Mouse (Mus musculus) liver, embryonic 15.5 days (tissue): ENCODE measurements around the gene Itga10. TPM values are rescaled to one million over a fixed set of nuclear protein-coding genes. Genes with fewer than 3 reads are reported as not detected.
"Not testable (repeated sequence)": the region's sequence is repeated elsewhere in the genome, so short reads cannot be mapped to it uniquely, and the experiment has no call there.

Experiments
- ATAC-seq: fragments of 200-750 bp; cut with Nextera tagmentation; 2 replicates; pipeline ENCODE4 v1.8.0; 2017; ENCODE audit warnings: moderate number of reproducible peaks, mild to moderate bottlenecking, moderate library complexity; ENCODE audit not compliant: insufficient read depth
- H3K27ac ChIP-seq: fragments of 300-500 bp; sonication (generic); replicated peaks from 2 replicates; pipeline ENCODE4 v1.5.1; 2015; ENCODE audit warnings: mild to moderate bottlenecking, inconsistent platforms
- H3K27me3 ChIP-seq: fragments of 300-500 bp; sonication (generic); 2 replicates; pipeline ENCODE4 v1.6.1; 2015; ENCODE audit warnings: mild to moderate bottlenecking, inconsistent platforms
- H3K36me3 ChIP-seq: fragments of 300-500 bp; sonication (generic); replicated peaks from 2 replicates; pipeline ENCODE4 v1.6.1; 2015; ENCODE audit warnings: moderate library complexity, mild to moderate bottlenecking, inconsistent platforms
- H3K4me1 ChIP-seq: fragments of 300-500 bp; sonication (generic); replicated peaks from 2 replicates; pipeline ENCODE4 v1.6.1; 2015; ENCODE audit warnings: inconsistent platforms
- H3K4me2 ChIP-seq: fragments of 300-500 bp; sonication (generic); 2 replicates; pipeline ENCODE4 v1.6.1; 2015; ENCODE audit warnings: moderate library complexity, mild to moderate bottlenecking, inconsistent platforms
- H3K4me3 ChIP-seq: fragments of 300-500 bp; sonication (generic); replicated peaks from 2 replicates; pipeline ENCODE4 v1.5.1; 2015; ENCODE audit warnings: mild to moderate bottlenecking, inconsistent platforms
- H3K9ac ChIP-seq: fragments of 300-500 bp; sonication (generic); 2 replicates; pipeline ENCODE4 v1.6.1; 2015; ENCODE audit warnings: moderate library complexity, mild to moderate bottlenecking, inconsistent platforms
- H3K9me3 ChIP-seq: fragments of 300-500 bp; sonication (generic); replicated peaks from 2 replicates; pipeline ENCODE4 v1.6.1; 2016; ENCODE audit warnings: inconsistent platforms
- WGBS: fragments of 180-500 bp; shearing (Covaris S2); methylation state at CpG from one replicate; pipeline ENCODE4 v1.1.7; 2015; ENCODE audit warnings: mixed read lengths; ENCODE audit not compliant: insufficient replicate concordance; 5-methylcytosine and 5-hydroxymethylcytosine counted together
- polyA plus RNA-seq: library from polyadenylated mRNA; unstranded; fragments of >200 nt; fragmentation: Nextera tagmentation; extraction: Ambion mirVana; gene quantifications from 2 replicates; pipeline ENCODE4 v1.2.1, GENCODE M21; 2015

The Itga10 gene
- polyA plus RNA-seq, 1 experiment from 2014 or later = 0.10 TPM

DNA sequence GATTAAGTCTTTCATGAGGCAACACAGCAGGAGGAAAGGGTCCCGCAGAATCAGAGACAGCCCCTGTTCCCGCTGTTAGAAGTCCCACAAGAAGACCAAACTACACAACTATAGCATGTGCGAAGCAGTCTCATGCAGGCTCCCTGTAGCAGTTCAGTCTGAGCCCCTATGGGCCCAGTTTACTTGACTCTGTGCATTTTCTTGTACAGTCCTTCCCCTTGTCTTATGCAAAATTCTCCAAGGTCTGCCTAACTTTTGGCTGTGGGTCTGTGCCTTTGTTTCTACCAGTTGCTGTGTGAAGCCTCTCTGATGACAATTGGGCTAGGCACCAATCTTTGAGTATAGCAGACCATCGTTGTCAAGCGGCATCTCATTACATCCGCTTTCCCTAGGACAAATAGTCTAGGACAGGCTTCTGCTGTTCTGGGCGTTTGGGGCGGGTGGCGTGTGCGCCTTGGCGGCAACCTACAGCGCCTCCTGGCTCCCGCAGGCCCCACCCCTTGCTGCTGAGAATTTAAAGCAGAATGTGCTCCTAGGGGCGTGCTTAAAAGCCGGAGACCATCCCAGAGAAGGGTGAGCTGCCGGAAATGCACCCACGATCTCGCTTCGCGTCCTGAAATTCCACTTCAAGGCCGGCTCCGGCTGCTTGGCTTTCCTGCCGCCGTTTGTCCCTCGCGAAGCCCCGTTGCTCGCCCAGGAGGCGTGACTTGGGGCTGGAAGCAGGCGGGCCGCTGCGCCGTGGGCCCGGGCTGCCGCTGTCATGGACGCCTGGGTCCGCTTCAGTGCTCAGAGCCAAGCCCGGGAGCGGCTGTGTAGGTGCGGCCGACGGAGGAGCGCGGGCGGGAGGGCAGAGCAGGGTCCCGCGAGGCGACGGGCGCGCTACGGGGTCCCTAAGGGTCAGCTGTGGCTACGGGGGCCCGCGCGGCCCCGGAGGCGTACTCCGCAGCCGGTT is 10.2 kb upstream of the Itga10 start, which contains the start of the genes Pex11b and Gm42957:
Pex11b (plus strand) TSS at position 449 of the 952 bp plus-strand sequence.
Gm42957 (plus strand) TSS at position 547 of the 952 bp plus-strand sequence.
- no peaks in the 10 kb centered on the region for H3K27me3 ChIP-seq
- peak within 1 kb of the TSS; percentile 89 for H3K4me2 ChIP-seq
- ATAC-seq = peak; percentile 91
- peaks cover 51% of the 10 kb centered on the region for H3K4me1 ChIP-seq
- 2% methylated on average over 60 of the region's 60 CpGs for WGBS
- peaks cover 43% of the 10 kb centered on the region for H3K36me3 ChIP-seq
- peak within 1 kb of the TSS; percentile 82 for H3K27ac ChIP-seq
- H3K9me3 ChIP-seq = no peaks in the 10 kb centered on the region
- H3K4me3 ChIP-seq = peak within 1 kb of the TSS; percentile 80
- H3K9ac ChIP-seq = peak within 1 kb of the TSS; percentile 91

DNA sequence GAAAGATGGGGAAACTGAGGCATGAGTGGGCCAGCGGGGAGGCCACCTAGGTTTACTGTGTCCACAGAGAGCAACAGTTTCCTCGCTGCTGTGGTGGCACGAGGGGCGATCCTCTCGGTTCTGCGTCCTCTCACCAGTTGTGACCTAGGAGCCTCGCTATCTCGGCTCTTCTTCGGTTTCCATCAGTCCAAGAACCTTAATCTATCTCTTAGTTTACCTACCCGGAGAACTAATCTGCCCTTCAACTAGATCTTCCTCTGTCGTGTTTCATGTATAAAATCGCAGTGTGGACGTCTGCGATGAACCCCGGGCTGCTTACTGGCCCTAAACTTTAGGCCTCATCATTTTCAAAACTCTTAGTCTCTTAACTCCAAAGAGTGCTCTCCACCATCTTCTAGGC is 9.5 kb upstream of the Itga10 start:
- 5% methylated on average over 15 of the region's 15 CpGs for WGBS
- H3K36me3 ChIP-seq = peaks cover 44% of the 10 kb centered on the region
- H3K4me3 ChIP-seq = peak overlapping the region; percentile 80
- peak overlapping the region; percentile 82 for H3K27ac ChIP-seq
- no peaks in the 10 kb centered on the region for H3K27me3 ChIP-seq
- 0 out of 2 replicates have a peak, but pooled peaks have one; percentile 8 for ATAC-seq
- no peaks in the 10 kb centered on the region for H3K9me3 ChIP-seq
- peak overlapping the region; percentile 89 for H3K4me2 ChIP-seq
- H3K4me1 ChIP-seq = peaks cover 44% of the 10 kb centered on the region
- H3K9ac ChIP-seq = peak overlapping the region; percentile 91

DNA sequence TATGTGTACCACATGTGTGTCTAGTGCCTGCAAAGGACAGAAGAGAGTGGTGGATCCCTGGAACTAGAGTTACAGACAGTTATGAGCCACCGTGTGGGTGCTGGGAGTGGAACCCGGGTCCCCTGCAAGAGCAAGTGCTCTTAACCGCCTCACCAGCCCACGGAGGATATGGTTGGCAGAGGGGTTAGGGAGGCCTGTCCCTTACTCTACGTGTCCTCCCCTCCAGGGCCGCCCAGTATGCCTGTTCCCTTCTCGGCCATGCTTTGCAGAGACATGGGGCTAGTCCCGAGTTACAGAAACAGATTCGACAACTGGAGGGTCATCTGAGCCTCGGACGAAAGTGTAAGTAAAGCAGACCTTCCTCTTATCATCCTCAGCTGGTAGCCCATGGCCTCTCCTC is 8.9 kb upstream of the Itga10 start:
- 41% methylated on average over 11 of the region's 11 CpGs for WGBS
- Histone ChIP-seq H3K27ac (peak overlapping the region; percentile 82; the same call in 1 of the 2 replicates), H3K27me3 (no peaks in the 10 kb centered on the region), H3K4me2 (peak overlapping the region; percentile 89), H3K36me3 (peaks cover 38% of the 10 kb centered on the region), H3K4me1 (peaks cover 38% of the 10 kb centered on the region), H3K4me3 (peak overlapping the region; percentile 80), H3K9me3 (no peaks in the 10 kb centered on the region), H3K9ac (peak overlapping the region; percentile 91)
- ATAC-seq = no peak

DNA sequence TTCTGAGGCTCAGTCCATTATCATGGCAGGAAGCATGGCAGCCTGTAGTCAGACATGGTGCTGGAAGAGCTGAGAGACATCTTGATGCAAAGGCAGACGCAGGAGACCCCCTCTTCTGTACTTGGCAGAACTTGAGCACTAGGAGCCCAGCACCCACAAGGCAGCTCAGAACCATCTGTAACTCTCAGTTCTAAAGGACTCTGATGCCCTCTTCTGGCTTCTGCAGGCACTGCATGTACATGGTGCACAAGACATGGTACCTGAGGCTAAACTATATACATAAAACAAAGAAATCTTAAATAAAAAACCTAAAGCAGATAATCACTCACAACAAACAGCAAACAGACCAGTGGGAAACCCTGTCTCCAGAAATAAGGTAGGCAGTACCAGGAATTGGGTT is 6.2 kb upstream of the Itga10 start:
- peaks cover 28% of the 10 kb centered on the region for H3K4me1 ChIP-seq
- no peak overlapping the region for H3K4me3 ChIP-seq
- 53% methylated on average over 1 of the region's 1 CpGs for WGBS
- H3K4me2 ChIP-seq = no peak overlapping the region
- H3K9ac ChIP-seq = no peak overlapping the region
- no peaks in the 10 kb centered on the region for H3K9me3 ChIP-seq
- H3K36me3 ChIP-seq = peaks cover 33% of the 10 kb centered on the region
- H3K27me3 ChIP-seq = no peaks in the 10 kb centered on the region
- no peak for ATAC-seq
- H3K27ac ChIP-seq = no peak overlapping the region

- no peaks in the 10 kb centered on the region for H3K4me1 ChIP-seq
- H3K9ac ChIP-seq = no peak overlapping the region
- H3K27ac ChIP-seq = no peak overlapping the region
- H3K4me3 ChIP-seq = no peak overlapping the region
- no peak overlapping the region for H3K4me2 ChIP-seq
- H3K9me3 ChIP-seq = no peaks in the 10 kb centered on the region
- peaks cover 21% of the 10 kb centered on the region for H3K36me3 ChIP-seq
- no peaks in the 10 kb centered on the region for H3K27me3 ChIP-seq
- no peak for ATAC-seq
- WGBS = 63% methylated on average over 3 of the region's 3 CpGs
Measured at GRCm38 (mm10) chr3:96647365-96647764, 2.0 kb downstream of the Itga10 start.

GRCm38 (mm10) chr3:96660901-96661300 is 15.5 kb downstream of the Itga10 start:
- 43% methylated on average over 2 of the region's 2 CpGs for WGBS
- H3K36me3 ChIP-seq = no peaks in the 10 kb centered on the region
- no peak overlapping the region for H3K9ac ChIP-seq
- no peaks in the 10 kb centered on the region for H3K27me3 ChIP-seq
- no peaks in the 10 kb centered on the region for H3K9me3 ChIP-seq
- H3K4me1 ChIP-seq = peaks cover 8% of the 10 kb centered on the region
- H3K4me2 ChIP-seq = no peak overlapping the region
- no peak overlapping the region for H3K4me3 ChIP-seq
- ATAC-seq = no peak
- no peak overlapping the region for H3K27ac ChIP-seq

GRCm38 (mm10) chr3:96662731-96663316 is 17.4 kb downstream of the Itga10 start:
- Histone ChIP-seq H3K9ac (no peak overlapping the region), H3K27me3 (0 out of 2 replicates have a peak, but pooled peaks cover 7% of the 10 kb centered on the region), H3K27ac (no peak overlapping the region), H3K4me1 (peaks cover 8% of the 10 kb centered on the region), H3K9me3 (no peaks in the 10 kb centered on the region), H3K4me3 (no peak overlapping the region), H3K4me2 (no peak overlapping the region), H3K36me3 (no peaks in the 10 kb centered on the region)
- 59% methylated on average over 8 of the region's 8 CpGs for WGBS
- no peak for ATAC-seq

GRCm38 (mm10) chr3:96663432-96664239 is 18.3 kb downstream of the Itga10 start:
- peaks cover 8% of the 10 kb centered on the region for H3K4me1 ChIP-seq
- H3K9me3 ChIP-seq = no peaks in the 10 kb centered on the region
- no peaks in the 10 kb centered on the region for H3K36me3 ChIP-seq
- H3K27me3 ChIP-seq = 0 out of 2 replicates have a peak, but pooled peaks cover 7% of the 10 kb centered on the region
- 5% methylated on average over 16 of the region's 18 CpGs for WGBS
- peak overlapping the region; percentile 17 for H3K4me3 ChIP-seq
- no peak for ATAC-seq
- peak overlapping the region; percentile 54 for H3K4me2 ChIP-seq
- no peak overlapping the region for H3K9ac ChIP-seq
- no peak overlapping the region for H3K27ac ChIP-seq

GRCm38 (mm10) chr3:96665732-96666363 is 20.5 kb downstream of the Itga10 start:
- peaks cover 27% of the 10 kb centered on the region for H3K27me3 ChIP-seq
- not testable (repeated sequence) for H3K9ac ChIP-seq, H3K4me3 ChIP-seq, ATAC-seq, H3K27ac ChIP-seq, H3K36me3 ChIP-seq, H3K9me3 ChIP-seq, H3K4me2 ChIP-seq
- WGBS = 70% methylated on average over 7 of the region's 7 CpGs
- peaks cover 22% of the 10 kb centered on the region for H3K4me1 ChIP-seq

GRCm38 (mm10) chr3:96666916-96667315 is 21.5 kb downstream of the Itga10 start:
- Histone ChIP-seq H3K4me2 (no peak overlapping the region), H3K9me3 (no peaks in the 10 kb centered on the region), H3K4me3 (no peak overlapping the region), H3K27me3 (peaks cover 37% of the 10 kb centered on the region), H3K4me1 (peaks cover 22% of the 10 kb centered on the region), H3K36me3 (no peaks in the 10 kb centered on the region), H3K27ac (no peak overlapping the region), H3K9ac (no peak overlapping the region)
- WGBS = 74% methylated on average over 5 of the region's 5 CpGs
- no peak for ATAC-seq
